Mouse (Mus musculus): ENCODE results near the gene Cherp. TPM values are rescaled to one million over a fixed set of nuclear protein-coding genes. Genes with fewer than 3 reads are reported as not detected.

Cherp gene
- total RNA-seq (2015; ENCODE audit: low replicate concordance) = 25.7 and 29.0 TPM in 2 replicates
- total RNA-seq (2017; ENCODE audit: low replicate concordance) = 6.0 and 7.7 TPM in 2 replicates

DNA sequence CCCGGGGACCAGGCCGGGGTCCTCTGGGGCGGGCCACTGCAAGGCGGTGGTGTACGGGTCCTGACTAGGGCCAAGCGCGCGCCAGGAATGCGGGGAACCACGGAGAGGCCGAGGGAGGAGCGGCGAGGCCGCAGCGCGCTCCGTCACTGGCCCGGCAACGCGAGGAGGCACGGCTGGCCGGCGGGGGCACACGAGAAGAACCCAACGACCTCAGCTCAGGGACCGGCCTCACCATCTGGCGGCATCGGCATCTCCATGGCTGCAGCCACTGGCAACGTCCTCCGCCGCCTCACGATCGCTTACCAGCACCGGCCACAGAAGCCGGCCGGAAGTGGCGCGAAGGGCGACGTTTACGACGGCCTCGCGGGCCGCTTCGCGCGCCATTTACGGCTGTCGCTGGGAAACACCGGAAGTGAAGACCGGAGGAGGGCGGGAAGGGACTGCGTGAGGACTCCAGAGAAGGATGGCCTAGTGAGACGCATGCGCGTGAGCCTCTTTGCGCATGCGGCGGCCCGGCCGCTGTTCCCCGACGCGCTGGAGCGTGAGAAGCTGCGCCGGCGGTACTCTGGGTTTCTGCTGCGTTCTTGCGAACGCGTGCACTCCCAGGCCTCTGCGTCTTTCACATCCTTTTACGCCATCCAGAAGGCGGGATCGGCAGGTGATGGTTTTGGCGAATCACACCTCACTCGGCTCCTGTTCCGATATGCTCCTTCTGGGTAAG lies at the start of gene Cherp:
Cherp (minus strand) TSS at position 401 of the 721 bp plus-strand sequence.
- peak; percentile 98 for ATAC-seq (replicated peaks; ENCODE audit: low FRiP score, poor library complexity, severe bottlenecking)

DNA sequence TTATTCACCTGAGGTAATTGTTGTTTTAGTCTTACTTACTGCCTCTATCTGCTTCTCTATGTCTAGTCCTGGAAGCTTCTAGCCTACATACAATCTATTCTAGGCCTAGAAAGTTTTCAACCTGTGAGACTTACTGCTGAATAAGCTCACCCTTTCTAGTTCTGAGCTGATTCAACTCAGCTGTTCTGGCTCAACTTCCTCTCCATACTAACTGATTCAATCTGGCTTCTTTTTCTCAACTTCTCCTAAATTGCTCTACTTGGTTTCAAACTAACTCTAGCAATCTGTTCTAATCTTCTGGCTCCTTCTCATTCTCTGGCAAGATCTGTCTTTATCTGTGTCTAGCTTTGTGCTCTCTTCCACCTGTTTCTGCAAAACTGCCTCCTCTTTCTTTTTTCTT lies 46.9 kb upstream of the Cherp start:
- ATAC-seq (replicated peaks; ENCODE audit: low FRiP score, poor library complexity, severe bottlenecking) = no peak

DNA sequence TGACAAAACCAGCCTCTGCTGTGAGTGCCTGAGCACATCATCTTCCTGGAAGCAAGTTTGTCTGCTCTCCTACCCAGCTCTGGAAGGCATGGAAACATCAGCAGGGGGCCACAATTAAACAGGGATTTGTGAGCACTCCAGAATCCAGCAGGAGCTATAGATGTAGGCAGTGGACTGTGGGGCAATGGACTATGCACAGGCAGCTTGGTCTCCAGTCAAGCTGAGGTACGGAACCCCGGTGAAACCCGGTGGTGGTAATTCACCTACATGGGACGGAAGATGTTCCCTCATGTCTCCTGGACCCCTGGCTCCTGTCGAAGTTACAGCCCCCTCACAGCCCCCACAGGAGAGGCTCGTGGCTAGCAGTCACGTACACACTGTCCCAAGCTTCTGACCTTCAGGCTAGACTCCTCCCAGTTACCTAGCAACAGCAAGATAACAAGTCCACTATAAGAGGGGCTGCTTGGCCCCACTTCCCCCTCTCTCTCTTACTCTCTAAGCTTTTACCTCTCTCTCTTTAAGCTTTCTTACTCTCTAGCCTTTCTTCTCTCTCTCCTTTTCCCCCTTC lies 42.5 kb upstream of the Cherp start:
- no peak for ATAC-seq (replicated peaks; ENCODE audit: low FRiP score, poor library complexity, severe bottlenecking)

DNA sequence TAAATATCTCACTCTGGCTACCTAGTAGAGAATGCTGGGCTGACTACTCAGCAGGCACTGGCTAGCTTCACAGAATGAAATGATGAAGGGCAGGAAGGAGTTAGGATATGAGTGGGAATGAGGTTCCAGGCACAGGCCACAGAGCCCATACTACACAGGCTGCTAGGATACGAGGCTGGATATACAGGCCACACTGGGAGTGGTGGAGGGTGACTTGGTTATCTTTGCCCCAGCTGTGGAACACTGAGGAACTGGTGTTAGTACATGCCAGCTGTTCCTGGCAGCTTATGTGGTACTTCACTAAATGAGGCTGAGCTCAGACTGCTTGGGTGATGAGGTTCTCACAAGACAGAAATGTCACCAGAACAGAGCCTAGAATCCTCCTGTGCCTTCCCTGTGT lies 38.1 kb upstream of the Cherp start:
- no peak for ATAC-seq (replicated peaks; ENCODE audit: low FRiP score, poor library complexity, severe bottlenecking)

DNA sequence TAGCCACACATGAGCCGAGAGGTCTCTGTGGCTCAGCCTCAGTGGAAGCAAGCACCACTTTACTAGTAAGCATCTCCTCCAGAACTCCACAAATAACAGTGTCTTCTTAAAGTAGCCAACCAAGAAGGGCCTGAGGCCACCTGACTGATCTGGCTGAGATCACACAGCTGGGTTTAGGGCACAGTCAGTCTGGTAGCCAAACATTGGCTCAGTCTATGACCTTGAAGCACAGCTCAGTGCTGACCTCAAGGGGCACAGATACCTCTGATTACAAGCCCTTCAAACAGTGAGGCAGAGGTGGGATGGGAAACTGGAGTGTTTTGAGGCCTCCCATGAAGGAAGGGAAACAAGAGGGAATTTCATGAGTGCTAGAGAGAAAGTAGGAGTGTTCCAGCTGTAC lies 37.6 kb upstream of the Cherp start:
- no peak for ATAC-seq (replicated peaks; ENCODE audit: low FRiP score, poor library complexity, severe bottlenecking)

DNA sequence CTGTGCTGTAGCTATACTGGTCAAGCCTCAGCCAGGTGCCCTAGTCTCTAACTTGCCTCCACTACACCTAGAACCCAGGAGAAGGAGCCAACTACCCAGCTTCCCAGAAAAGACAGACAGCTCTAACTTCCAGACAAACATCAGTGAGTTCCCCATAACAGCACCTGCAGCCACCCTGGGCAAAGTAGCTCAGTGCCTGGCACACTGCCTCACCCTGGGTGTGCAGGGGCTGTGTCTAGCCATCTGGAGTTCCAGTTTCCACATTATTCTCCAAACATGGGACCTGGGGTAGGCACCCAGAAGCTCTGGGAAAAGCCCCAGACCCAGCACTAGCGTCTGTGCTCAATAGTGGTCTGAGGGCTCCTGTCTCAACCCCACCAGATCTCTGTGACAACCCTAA lies 32.5 kb upstream of the Cherp start:
- no peak for ATAC-seq (replicated peaks; ENCODE audit: low FRiP score, poor library complexity, severe bottlenecking)

DNA sequence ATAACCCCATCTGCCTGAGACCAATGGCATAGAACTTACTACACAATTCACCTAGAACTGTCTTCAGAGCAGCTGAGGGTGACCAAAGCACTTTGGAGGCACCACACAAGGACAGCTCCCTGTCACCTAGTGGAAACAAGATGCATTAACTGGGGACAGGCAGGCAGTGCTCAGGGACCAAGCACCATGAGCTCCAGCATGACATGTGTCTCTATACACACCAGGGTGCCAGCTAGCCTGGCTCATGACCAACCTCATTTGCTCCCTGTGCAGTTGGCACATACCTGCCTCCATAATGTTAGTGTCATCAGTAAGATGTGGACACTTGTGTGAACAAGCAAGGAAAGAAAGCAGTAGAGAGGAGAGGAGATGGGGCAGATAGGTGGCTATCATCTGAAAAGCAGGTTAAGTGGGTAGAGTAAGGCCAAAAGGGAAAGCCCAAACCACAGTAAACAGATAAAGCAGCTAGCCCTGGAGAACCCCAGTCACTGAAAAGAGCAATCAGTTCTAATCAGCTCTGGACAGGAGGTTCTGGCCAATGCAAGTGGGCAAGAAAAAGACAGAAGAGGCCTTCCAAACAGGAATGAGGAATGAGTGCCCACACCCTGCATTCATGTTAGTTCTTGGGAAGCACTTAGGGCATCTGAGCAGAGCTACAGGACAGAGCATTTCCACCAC lies 29.8 kb upstream of the Cherp start:
- no peak for ATAC-seq (replicated peaks; ENCODE audit: low FRiP score, poor library complexity, severe bottlenecking)

DNA sequence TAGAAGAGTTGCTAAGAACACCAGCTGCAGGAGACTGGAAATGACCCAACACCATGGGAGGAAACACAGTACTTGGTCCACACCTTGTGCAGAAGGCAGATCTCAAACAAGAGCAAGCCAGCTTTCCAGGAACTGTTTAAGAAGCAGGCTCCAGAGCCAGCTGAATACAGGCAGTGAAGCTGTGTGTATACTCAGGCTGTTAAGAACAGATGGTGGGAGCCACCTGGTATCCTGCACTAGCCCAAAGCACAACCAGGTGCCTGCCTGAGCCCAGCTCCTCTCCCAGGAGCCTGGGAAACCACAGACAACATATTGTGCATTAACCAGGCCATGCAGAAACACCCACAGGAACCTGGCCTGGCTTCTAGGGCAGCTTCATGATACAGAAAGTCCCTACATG lies 29.1 kb upstream of the Cherp start:
- no peak for ATAC-seq (replicated peaks; ENCODE audit: low FRiP score, poor library complexity, severe bottlenecking)

DNA sequence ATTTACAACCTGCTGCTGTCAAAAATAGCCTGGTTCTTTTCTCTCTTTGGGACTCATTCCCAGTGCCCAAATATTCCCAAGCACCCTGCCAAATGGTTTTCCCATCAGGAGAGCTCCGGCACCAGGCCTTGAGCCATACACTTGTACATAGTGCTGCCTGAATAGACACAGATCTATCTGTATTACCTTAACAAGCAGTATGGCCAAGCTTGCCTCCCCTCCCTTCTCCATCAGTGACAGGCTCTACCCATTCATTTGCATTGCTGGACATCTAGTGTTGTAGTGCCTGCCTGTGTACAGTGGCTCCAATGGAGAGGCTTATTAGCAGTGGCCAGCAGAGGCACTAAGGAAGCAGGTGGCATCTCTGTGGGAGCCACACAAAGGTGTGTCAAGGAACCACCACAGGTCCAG lies 25.5 kb upstream of the Cherp start:
- no peak for ATAC-seq (replicated peaks; ENCODE audit: low FRiP score, poor library complexity, severe bottlenecking)

DNA sequence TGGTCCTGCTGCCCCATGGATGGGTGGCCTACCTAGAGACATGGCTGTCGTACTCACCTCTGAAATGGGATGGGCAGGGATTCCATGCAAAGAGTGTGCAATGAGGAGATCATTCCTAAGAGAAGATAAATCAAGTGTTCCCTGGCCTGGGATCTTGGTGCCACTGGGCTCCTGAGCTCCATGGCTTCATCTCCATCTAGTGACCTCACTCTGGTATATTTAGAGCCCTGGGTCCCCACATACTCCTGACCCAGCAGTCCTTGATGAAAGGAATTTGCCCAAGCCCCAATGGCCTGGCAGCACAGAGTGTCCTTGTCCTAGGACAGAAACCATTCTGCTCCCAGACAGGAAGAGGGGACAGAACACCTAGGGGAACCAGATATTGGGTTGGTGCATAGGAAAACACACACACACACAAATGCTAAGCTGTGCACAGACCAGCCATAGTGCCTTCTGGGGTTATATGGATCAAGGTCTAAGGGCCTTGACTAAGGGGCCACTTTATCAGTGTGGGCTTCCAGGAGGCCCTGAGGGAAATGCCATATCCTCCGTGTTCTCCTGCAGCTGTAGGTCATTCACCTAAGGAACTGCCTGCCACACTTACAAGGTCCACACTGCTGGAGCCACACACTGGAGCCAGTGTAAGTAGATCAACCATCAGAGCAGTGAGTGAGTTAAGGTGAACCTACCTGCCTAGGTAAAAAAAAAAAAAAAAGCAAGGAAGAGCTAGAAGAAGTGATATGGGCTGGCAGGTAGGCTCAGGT lies 24.7 kb upstream of the Cherp start:
- ATAC-seq (replicated peaks; ENCODE audit: low FRiP score, poor library complexity, severe bottlenecking) = no peak

DNA sequence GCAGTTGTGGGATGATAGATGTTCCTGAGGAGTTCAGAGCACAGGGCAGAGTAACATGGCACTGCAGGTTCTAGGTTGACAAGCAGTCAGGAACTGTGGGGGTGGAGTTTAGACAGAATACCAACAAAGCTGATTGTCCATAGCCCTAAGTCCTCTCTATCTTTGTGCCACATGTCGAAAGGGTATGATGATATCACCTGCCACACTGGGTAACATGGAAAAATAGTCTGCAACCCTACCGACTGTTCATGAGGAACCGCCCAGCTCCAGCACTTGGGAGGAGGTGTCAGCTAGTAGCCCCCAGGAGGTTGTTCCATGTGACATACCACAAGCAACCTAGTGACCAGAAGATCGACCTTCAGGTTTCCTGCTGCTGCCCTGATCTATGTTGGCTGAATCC lies 23.5 kb upstream of the Cherp start:
- ATAC-seq (replicated peaks; ENCODE audit: low FRiP score, poor library complexity, severe bottlenecking) = no peak

DNA sequence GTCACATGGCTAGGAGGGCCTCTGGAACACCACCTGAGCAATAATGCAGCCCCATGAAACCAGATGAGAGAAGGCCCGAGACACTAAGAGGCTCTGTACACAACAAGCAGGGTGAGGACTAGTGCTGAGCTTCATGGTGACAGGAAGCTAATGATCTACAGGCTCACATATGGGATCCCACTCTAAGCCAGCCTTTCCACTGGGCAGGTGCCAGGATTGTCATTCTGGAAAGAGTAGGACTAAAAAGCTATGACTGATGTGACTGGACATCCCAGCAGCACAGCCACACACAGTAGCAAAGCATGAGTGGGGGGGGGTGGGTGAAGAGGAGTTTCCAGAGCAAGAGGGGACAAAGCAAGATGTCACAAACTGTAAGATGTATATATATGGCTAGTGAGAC lies 22.9 kb upstream of the Cherp start:
- ATAC-seq (replicated peaks; ENCODE audit: low FRiP score, poor library complexity, severe bottlenecking) = no peak

DNA sequence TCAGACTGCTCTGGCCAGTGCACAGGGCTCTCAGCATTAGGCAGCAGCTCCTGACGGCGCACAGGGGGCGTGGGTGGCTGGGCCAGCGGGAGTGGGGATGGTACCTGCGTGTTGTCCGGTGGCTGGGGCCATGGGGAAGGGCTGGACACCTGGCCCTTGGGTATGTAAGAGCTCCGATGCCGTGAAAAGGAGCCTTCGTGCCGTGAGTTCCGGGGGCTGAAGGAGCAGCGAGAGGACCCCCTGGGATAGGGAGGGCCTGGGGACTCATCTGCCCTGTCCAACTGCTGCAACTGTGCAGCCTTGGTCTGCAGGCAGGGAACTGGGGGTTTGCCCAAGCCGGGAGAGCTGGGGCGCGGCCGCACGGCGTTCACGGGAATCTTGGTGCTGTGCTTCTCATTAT lies 21.2 kb upstream of the Cherp start:
- ATAC-seq (replicated peaks; ENCODE audit: low FRiP score, poor library complexity, severe bottlenecking) = no peak

DNA sequence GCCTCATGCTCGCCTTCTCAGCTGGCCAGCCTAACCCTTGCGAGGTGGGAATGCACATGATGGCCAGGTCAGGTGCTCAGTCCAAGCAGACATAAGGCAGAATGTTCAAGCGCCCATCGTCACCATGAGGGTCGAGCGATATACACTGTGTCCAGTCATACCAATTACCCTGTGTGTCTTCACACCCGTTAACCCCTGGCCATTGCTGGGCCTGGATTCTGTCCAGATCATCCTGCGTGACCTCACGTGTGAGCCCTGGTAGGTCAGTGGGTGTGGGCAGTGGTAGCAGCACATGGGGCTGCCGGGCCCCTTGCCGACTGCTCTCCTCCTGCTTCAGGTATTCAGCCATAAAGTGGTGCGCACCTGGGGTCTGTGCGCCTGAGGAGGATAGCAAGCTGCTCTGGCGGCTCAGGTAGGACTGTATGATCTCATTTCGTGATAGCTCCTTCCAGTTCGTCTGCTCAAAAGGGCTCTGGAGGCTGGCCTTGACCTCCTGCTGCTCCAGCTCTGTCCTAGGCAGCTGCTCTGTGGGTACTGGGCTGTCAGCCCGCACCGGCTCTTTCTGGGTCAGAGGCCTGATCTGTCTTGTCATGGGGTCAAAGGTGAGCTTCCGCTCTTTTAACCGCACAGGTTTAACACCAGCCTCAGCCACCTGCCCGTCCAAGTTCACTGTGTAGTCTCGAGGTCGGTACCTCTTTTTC lies 20.5 kb upstream of the Cherp start:
- ATAC-seq (replicated peaks; ENCODE audit: low FRiP score, poor library complexity, severe bottlenecking) = no peak

DNA sequence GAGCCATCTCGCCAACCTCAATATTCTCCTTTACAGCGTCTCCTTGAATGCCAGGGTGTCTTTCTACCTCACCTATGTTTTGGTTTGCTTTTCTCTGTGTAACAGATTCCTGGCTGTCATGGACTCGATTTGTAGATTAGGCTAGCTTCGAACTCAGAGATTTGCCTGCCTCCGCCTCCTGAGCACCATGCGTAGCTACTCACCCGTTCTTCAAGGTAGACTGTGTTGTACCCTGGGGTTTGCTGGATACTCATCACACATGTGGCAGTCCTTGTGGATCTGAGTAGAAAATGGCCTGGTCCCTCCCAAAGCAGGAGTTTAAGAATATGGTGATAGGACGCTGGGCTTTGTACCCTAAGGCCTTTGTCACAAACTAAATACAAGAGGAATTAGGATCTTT lies 18.4 kb upstream of the Cherp start:
- no peak for ATAC-seq (replicated peaks; ENCODE audit: low FRiP score, poor library complexity, severe bottlenecking)

DNA sequence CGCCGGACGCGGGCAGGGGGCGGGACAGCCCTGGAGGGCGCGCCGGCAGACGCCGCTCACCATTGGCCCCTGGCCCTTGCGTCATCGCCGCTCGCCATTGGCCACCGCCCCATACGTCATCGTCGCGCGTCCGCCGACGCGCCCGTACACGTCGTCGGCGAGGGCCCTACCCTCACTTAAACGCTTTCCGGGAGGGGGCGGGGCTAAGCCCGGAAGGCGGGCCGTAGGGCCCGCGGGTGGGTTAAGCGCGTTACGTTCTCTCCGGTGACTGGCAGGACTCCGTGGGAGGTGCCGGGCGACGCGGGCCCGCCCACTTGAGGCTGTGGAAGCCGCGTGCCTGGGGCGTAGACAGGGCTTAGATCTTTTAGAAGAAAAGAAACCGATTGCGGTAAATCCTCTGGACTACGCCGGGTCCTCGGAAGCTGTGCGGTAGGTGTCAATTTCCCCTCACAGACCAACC lies 17.6 kb upstream of the Cherp start:
- ATAC-seq (replicated peaks; ENCODE audit: low FRiP score, poor library complexity, severe bottlenecking) = peak; percentile 93

DNA sequence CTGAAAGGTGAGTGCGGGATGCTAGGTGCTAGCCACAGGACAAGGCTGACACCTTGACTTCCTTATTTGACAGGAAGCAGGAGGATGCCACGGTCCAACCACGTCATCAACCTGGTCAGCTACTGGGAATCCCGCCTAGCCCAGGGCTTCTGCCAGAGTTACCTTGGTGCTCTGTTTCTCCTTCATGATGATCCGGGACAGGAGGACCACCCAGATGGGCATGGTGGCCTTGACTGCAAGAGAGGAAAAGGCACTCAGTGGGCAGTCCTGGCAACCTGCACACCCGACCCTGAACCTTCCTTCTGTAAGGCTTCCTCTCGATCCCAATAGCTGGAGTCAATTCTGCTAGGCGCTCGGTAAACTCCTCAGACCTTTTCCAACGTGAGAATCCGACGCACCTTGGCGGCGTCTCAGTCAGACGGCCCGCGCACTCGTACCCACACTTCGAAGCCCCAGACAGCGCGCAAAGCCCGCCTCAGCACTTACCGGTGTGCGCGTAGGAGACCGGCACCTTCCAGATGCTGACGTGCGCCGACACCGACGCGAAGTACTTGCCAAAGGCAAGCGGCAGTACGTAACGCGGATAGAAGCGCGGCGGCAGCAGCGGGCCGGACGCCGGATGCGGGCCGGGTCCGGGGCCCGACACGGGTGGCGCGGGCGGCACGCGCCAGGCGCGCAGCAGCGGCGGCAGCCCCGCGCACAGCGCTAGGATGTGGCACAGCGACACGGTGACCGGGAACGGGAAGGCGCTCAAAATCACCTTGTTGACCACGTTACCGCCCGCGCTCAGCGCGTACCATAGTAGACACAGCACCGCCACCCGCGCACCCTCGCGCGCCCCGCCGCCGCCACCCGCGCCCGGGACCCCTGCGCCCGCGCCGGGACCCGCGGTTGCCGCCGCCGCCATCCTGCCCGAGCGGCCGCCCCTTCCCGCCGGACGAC lies 16.9 kb upstream of the Cherp start, which contains the start of gene Slc35e1:
Slc35e1 (minus strand) TSS at position 935 of the 942 bp plus-strand sequence.
- ATAC-seq (replicated peaks; ENCODE audit: low FRiP score, poor library complexity, severe bottlenecking) = peak; percentile 22

DNA sequence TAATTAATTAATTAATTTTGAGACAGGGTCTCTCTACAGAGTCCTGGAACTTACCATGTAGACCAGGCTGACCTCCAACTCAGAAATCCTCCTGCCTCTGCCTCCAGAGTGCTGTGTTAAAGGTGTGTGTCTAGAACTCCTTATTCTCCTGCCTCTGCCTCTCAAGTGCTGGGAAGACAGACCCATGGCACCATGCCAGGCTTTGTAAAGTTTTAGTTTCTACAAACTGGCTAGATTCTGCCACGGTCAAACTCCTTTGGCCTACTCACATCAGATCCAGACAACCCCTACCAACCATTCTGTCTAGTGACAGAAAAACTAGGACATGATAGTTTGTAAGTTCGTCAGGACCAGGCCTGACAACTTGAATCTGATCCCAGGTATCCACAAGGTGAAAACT lies 16.0 kb upstream of the Cherp start:
- no peak for ATAC-seq (replicated peaks; ENCODE audit: low FRiP score, poor library complexity, severe bottlenecking)

DNA sequence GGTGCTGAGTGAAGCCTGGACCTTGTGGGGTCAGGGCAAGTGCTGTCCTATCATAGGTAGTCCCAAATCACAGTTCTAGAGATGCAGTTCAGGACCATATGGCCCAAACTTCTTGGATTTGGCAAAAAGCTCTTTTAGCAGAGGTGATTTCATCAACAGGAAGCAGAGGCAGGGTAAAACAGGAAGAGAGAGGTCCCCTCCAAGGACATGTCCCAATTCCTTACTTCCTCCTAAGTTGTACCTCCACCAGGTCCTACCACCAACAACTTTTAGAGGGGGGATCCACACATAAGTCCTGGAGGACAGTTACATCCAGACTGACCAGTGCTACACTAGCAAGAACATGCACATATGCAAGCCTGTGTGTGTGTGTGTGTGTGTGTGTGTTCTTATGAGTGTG lies 12.0 kb upstream of the Cherp start:
- ATAC-seq (replicated peaks; ENCODE audit: low FRiP score, poor library complexity, severe bottlenecking) = no peak
